Mouse (Mus musculus) CD4-positive naive resting alpha-beta T cell, adult 57 days (primary cell): ENCODE data around the gene Rpap2. TPM values are rescaled to one million over a fixed set of nuclear protein-coding genes. Genes with fewer than 3 reads are reported as not detected.

ENCODE experiments used
- total RNA-seq: library from RNA; stranded (reverse); gene quantifications from one replicate; pipeline ENCODE4 v1.2.4, GENCODE M21; 2023

The Rpap2 gene
- 25.2 TPM for total RNA-seq

DNA sequence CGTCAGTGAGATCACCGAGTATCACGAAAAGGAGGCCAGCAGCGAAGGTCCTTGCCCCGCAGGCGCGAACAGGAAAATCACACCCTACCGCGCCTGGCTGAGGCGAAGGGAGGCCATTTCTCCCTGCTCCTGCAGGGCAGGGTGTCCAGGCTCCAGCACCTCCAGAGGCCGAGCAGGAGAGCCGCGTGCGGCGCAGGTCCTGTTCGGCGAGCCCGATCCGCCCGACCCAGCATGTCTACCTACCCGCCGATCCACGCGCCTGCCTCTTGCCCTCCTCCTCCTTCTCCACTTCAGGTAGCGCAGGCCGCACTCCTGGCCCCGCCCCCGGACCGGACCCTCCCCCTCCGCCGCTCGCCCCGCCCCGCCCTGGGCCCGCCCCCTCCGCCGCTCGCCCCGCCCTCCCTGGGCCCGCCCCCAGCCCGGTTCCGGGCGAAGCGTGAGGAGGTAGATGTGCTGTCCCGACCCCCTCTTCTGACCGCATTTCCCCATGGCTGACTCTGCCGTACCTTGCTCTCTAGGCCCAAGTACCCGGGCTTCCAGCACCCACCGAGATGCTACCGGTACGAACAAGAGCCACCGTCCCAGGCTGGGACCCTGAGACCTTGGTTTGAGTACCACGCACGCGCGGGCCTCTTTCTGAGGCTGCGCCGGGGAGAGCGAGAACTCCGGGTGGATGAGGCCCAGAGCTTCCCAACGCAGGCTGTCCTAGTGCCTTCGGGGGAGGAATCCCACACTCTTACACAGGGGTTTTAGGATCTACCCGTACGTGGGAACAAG is at the start of gene Rpap2, which contains the start of gene Glmn:
Gene Rpap2 (plus strand): TSS at position 73 of the 777 bp plus-strand sequence.
Gene Glmn (minus strand): TSS at position 588 of the 777 bp plus-strand sequence.

Other genes starting within 250 kb of the Rpap2 start
- gene Ephx4, start 194.6 kb upstream of the Rpap2 start, total RNA-seq: not detected
- not detected for gene Lpcat2b, start 165.8 kb upstream of the Rpap2 start, total RNA-seq
- 11.5 TPM for gene Btbd8, start 159.4 kb upstream of the Rpap2 start, total RNA-seq
- gene Gm42669, start 89.8 kb upstream of the Rpap2 start, total RNA-seq: not detected
- 0.15 TPM for gene 1700028K03Rik, start 62.7 kb upstream of the Rpap2 start, total RNA-seq
- gene Glmn, start 515 bp downstream of the Rpap2 start, total RNA-seq: 15.7 TPM
- gene Gfi1, start 128.7 kb downstream of the Rpap2 start, total RNA-seq: 17.2 TPM
- gene Ube2d2b, start 232.7 kb downstream of the Rpap2 start, total RNA-seq: not detected